Mouse (Mus musculus) cortical plate, adult 2 months (tissue): ENCODE measurements around the gene Fhl5.

ENCODE experiments used
- CTCF ChIP-seq: fragments of 200-500 bp; IDR thresholded peaks from 2 replicates; pipeline ENCODE4 v1.5.1; 2011; ENCODE audit warnings: mild to moderate bottlenecking, control low read depth, low read length; ENCODE audit not compliant: insufficient read depth; ENCODE audit errors: extremely low read depth
- POLR2A ChIP-seq: fragments of 200-500 bp; IDR thresholded peaks from 2 replicates; pipeline ENCODE4 v1.6.1; 2011; ENCODE audit warnings: mild to moderate bottlenecking, low read length, control low read depth; ENCODE audit not compliant: insufficient read depth; ENCODE audit errors: extremely low read depth

- TF ChIP-seq CTCF (peak; percentile 42; the same call in 1 of the 2 replicates), POLR2A (no peak)
Measured at GRCm38 (mm10) chr4:25179617-25180208, 63.0 kb downstream of the Fhl5 start.
